Mouse (Mus musculus): Measurements from ENCODE around the gene Ak4. TPM values are rescaled to one million over a fixed set of nuclear protein-coding genes. Genes with fewer than 3 reads are reported as not detected.

Gene Ak4
- polyA plus RNA-seq, 1 experiment from 2014 or later = 5.9 TPM

DNA sequence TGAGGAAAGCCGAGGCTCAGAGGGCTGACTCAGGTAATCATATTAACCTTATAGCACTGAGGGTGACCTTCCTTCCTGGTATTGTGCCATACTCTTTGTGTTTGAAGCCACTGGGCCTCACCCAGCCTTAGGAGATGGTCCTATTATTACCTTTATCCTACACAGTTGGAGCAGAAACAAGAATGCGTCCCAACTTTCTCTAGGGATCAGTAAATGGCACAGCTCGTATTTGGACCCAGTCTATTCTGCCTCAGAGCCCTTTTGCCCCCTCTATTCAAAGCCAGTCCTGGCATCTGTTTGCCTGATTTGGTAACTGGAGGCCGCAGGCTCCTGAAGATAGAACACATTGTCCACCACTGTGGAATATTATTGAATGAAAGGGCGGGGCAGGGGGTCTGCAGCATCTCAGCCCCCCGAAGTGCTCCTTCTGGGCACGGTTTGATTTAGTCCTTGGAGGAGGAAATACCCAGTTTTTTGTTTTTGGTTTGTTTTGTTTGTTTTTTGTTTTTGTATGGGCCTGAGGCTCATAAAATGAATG lies 85.5 kb downstream of the Ak4 start:
- no peaks in the 10 kb centered on the region for H3K36me3 ChIP-seq (ENCODE audit: insufficient read depth)
- peaks cover 16% of the 10 kb centered on the region for H3K27me3 ChIP-seq (ENCODE audit: insufficient read depth, low read length)
- H3K4me2 ChIP-seq = no peak overlapping the region
- H3K27ac ChIP-seq (ENCODE audit: low read depth) = no peak overlapping the region
- no peak overlapping the region for H3K9ac ChIP-seq
- H3K9me3 ChIP-seq (ENCODE audit: low read depth, low read length) = no peaks in the 10 kb centered on the region
- WGBS = 79% methylated on average over 7 of the region's 7 CpGs
- ATAC-seq (ENCODE audit: insufficient read depth) (no peak), DNase-seq (no peak)
- H3K4me1 ChIP-seq (ENCODE audit: insufficient read depth) = 0 out of 2 replicates have a peak, but pooled peaks cover 5% of the 10 kb centered on the region
- H3K4me3 ChIP-seq (ENCODE audit: low read depth, low read length) = no peak overlapping the region
- TF ChIP-seq CTCF (IDR thresholded peaks at IDR 0.05; ENCODE audit: low read depth) = no peak

- ATAC-seq (ENCODE audit: insufficient read depth) = no peak
- Histone ChIP-seq H3K4me2 (no peak overlapping the region), H3K9me3 (ENCODE audit: low read depth, low read length) (no peaks in the 10 kb centered on the region), H3K27ac (ENCODE audit: low read depth) (no peak overlapping the region), H3K4me1 (ENCODE audit: insufficient read depth) (0 out of 2 replicates have a peak, but pooled peaks cover 5% of the 10 kb centered on the region), H3K36me3 (ENCODE audit: insufficient read depth) (no peaks in the 10 kb centered on the region), H3K9ac (no peak overlapping the region), H3K4me3 (ENCODE audit: low read depth, low read length) (no peak overlapping the region), H3K27me3 (ENCODE audit: insufficient read depth, low read length) (peaks cover 23% of the 10 kb centered on the region)
- no peak for TF ChIP-seq CTCF (IDR thresholded peaks at IDR 0.05; ENCODE audit: low read depth)
- 60% methylated on average over 2 of the region's 2 CpGs for WGBS
- no peak for DNase-seq
Measured at GRCm38 (mm10) chr4:101505966-101506365, 86.9 kb downstream of the Ak4 start.

DNA sequence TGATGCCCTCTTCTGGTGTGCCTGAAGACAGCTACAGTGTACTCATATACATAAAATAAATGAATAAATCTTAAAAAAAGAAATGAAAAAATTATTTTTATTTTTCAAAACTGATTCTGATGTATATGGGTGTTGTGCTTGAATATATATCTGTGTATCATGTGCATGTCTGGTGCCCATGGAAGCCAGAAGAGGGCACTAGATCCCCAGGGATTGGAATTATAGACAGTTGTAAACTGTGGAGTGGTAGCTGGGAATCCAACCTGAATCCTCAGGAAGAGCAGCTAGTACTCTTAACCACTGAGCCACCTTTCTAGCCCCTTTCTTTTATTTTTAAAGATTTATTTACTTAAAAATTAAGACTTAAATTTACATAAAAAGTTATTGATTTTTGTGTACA lies 87.3 kb downstream of the Ak4 start:
- Histone ChIP-seq H3K4me3 (ENCODE audit: low read depth, low read length) (no peak overlapping the region), H3K27me3 (ENCODE audit: insufficient read depth, low read length) (peaks cover 23% of the 10 kb centered on the region), H3K9me3 (ENCODE audit: low read depth, low read length) (no peaks in the 10 kb centered on the region), H3K4me1 (ENCODE audit: insufficient read depth) (0 out of 2 replicates have a peak, but pooled peaks cover 5% of the 10 kb centered on the region), H3K27ac (ENCODE audit: low read depth) (no peak overlapping the region), H3K36me3 (ENCODE audit: insufficient read depth) (no peaks in the 10 kb centered on the region), H3K4me2 (no peak overlapping the region), H3K9ac (no peak overlapping the region)
- no peak for TF ChIP-seq CTCF (IDR thresholded peaks at IDR 0.05; ENCODE audit: low read depth)
- no peak for ATAC-seq (ENCODE audit: insufficient read depth)
- DNase-seq = no peak

- peak; percentile 73 for DNase-seq
- ATAC-seq (ENCODE audit: insufficient read depth) = peak; percentile 38; the same call in 1 of the 2 replicates
- H3K27me3 ChIP-seq (ENCODE audit: insufficient read depth, low read length) = peaks cover 23% of the 10 kb centered on the region
- H3K27ac ChIP-seq (ENCODE audit: low read depth) = no peak overlapping the region
- H3K4me2 ChIP-seq = peak overlapping the region; percentile 64
- no peak overlapping the region for H3K9ac ChIP-seq
- H3K36me3 ChIP-seq (ENCODE audit: insufficient read depth) = no peaks in the 10 kb centered on the region
- no peaks in the 10 kb centered on the region for H3K9me3 ChIP-seq (ENCODE audit: low read depth, low read length)
- 8% methylated on average over 24 of the region's 24 CpGs for WGBS
- peak overlapping the region; percentile 35 for H3K4me3 ChIP-seq (ENCODE audit: low read depth, low read length)
- TF ChIP-seq CTCF (IDR thresholded peaks at IDR 0.05; ENCODE audit: low read depth) = no peak
- 0 out of 2 replicates have a peak, but pooled peaks cover 5% of the 10 kb centered on the region for H3K4me1 ChIP-seq (ENCODE audit: insufficient read depth)
Measured at GRCm38 (mm10) chr4:101507571-101508422, 88.7 kb downstream of the Ak4 start.

DNA sequence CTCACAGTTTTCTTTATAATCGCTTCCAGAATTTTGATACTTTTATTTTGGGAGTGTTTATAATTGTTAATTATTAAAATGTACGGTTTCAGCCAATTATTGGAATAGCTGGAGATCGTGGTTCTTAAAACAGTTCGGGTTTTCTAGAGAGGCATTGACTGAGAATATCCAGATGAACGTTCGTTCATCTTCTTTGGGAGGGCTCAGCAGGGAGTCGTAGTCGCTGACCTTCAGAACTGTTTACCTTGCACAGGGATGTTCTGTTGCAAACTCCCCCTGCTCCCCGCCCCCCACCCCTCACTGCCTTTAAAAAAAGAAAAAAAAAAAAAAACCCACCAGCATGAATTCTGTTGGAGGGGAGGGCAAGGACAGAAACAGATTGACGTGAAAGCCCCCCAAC lies 89.4 kb downstream of the Ak4 start:
- ATAC-seq (ENCODE audit: insufficient read depth) = no peak
- Histone ChIP-seq H3K27ac (ENCODE audit: low read depth) (no peak overlapping the region), H3K9me3 (ENCODE audit: low read depth, low read length) (no peaks in the 10 kb centered on the region), H3K4me1 (ENCODE audit: insufficient read depth) (0 out of 2 replicates have a peak, but pooled peaks cover 5% of the 10 kb centered on the region), H3K36me3 (ENCODE audit: insufficient read depth) (no peaks in the 10 kb centered on the region), H3K9ac (peak overlapping the region; percentile 26; the same call in 1 of the 2 replicates), H3K4me2 (peak overlapping the region; percentile 64), H3K4me3 (ENCODE audit: low read depth, low read length) (peak overlapping the region; percentile 31), H3K27me3 (ENCODE audit: insufficient read depth, low read length) (peaks cover 23% of the 10 kb centered on the region)
- no peak for TF ChIP-seq CTCF (IDR thresholded peaks at IDR 0.05; ENCODE audit: low read depth)
- 5% methylated on average over 10 of the region's 10 CpGs for WGBS
- peak; percentile 3 for DNase-seq

GRCm38 (mm10) chr4:101508851-101509577 lies 89.9 kb downstream of the Ak4 start:
- Histone ChIP-seq H3K27me3 (ENCODE audit: insufficient read depth, low read length) (peaks cover 23% of the 10 kb centered on the region), H3K36me3 (ENCODE audit: insufficient read depth) (no peaks in the 10 kb centered on the region), H3K4me2 (peak overlapping the region; percentile 64), H3K27ac (ENCODE audit: low read depth) (no peak overlapping the region), H3K4me1 (ENCODE audit: insufficient read depth) (0 out of 2 replicates have a peak, but pooled peaks cover 5% of the 10 kb centered on the region), H3K4me3 (ENCODE audit: low read depth, low read length) (peak overlapping the region; percentile 31), H3K9me3 (ENCODE audit: low read depth, low read length) (no peaks in the 10 kb centered on the region), H3K9ac (peak overlapping the region; percentile 26; the same call in 1 of the 2 replicates)
- peak; percentile 49; the same call in 1 of the 2 replicates for ATAC-seq (ENCODE audit: insufficient read depth)
- TF ChIP-seq CTCF (IDR thresholded peaks at IDR 0.05; ENCODE audit: low read depth) = no peak
- WGBS = 5% methylated on average over 30 of the region's 30 CpGs
- DNase-seq = peak; percentile 42

Measured in lung, embryonic 14.5 days (tissue).